Mouse (Mus musculus): ENCODE results near the gene Adra1d.

The Adra1d gene

GRCm38 (mm10) chr2:131561891-131562585, at the start of gene Adra1d:
Gene Adra1d (minus strand): TSS chr2:131562283.
- DNase-seq, result peak; percentile 63

- no peak for DNase-seq
Measured at GRCm38 (mm10) chr2:131601881-131602280, 39.8 kb upstream of the Adra1d start.

DNA sequence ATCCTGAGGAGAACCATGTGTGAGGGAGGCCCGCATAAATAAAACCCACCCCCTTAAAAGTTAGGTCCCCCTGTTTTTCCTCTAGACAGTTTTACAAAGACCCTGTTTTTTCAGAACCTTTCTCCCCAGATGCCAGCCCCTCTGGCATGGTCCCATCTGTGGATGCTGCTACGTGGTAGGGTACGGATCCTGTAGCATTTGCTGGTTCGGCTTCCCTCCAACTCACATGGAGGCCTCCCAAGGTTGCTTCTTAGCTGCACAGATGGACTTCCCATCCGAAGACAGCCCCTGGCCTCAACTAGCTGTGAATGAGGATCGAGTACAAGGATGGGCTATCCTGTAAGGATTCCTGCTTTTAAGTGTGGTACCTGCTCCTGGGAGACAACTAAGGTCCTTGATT, 32.8 kb upstream of the Adra1d start:
- no peak for DNase-seq

- DNase-seq, result no peak
Measured at GRCm38 (mm10) chr2:131587521-131587920, 25.4 kb upstream of the Adra1d start.

- DNase-seq, result no peak
Measured at GRCm38 (mm10) chr2:131581506-131581905, 19.4 kb upstream of the Adra1d start.

- peak; percentile 84 for DNase-seq
Measured at GRCm38 (mm10) chr2:131562586-131563122, 571 bp upstream of the Adra1d start.

DNA sequence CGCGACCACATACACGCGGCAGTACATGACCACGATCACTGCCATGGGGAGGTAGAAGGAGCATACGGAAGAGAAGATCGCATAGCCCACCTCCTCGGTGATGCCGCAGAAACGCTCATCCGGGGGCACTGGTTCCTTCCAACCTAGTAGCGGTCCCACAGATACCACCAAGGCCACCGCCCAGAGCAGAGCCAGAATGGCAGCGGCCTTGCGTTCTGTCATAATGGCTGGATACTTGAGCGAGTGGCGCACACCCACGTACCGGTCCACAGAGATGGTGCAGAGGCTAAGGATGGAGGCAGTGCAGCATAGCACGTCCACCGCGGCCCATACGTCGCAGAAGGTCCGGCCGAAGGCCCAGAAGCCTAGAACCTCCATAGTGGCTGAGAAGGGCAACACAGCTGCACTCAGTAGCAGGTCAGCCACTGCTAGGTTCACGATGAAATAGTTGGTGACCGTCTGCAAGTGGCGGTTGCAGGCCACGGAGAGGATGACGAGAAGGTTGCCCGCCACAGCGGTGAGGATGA, 676 bp downstream of the Adra1d start:
- DNase-seq, result no peak

GRCm38 (mm10) chr2:131560205-131560919, 1.7 kb downstream of the Adra1d start:
- no peak for DNase-seq

DNA sequence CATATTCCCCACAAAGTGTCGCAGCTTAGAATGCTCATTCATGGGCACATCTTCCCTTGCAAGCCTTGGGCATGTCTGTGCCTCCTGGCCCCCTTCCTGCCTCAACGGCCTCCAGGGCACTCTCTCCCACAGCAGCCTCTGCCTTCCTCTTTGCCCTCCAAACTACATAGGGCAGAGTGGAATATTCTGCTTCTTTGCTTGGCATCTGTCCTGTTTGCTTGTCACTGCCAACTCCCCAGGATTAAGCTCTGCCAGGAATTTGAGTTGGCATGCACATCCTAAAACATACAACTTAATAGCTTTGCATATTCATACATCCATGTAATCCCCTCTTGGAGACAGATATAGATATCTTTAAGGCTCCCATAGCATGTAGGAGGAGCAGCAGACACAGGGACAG, 4.2 kb downstream of the Adra1d start:
- no peak for DNase-seq

DNA sequence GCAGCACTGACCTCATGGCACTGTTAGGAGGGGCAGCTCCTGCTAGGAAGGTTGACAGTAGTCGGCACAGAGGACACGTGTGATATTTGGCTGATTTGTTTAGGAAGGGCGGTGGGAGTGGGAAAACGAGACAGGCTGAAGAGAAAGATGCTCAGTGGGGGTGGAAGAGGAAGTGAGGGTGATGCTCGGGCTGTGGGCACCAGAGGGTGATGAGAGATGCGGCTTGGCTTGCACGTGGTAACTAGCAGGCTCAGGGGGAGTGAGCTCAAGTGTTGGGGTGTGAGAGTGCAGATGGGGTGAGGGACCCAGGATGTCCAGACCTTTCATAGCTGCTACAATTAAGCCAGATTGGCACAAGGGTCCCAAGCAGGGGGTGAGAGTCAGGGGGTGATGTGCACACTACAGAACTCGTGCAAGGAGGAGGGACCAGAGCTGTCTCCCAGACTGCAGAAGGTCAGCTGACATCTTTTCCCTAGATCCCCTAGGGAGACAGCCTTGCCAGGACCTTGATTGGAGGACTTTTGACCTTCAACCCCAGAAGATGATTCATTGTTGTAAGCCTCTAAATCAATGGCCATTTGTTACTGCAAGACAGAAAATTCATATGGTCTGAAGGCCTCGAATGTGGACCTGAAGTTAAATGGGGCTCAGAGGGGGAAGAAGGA, 9.2 kb downstream of the Adra1d start:
- DNase-seq, result no peak

DNA sequence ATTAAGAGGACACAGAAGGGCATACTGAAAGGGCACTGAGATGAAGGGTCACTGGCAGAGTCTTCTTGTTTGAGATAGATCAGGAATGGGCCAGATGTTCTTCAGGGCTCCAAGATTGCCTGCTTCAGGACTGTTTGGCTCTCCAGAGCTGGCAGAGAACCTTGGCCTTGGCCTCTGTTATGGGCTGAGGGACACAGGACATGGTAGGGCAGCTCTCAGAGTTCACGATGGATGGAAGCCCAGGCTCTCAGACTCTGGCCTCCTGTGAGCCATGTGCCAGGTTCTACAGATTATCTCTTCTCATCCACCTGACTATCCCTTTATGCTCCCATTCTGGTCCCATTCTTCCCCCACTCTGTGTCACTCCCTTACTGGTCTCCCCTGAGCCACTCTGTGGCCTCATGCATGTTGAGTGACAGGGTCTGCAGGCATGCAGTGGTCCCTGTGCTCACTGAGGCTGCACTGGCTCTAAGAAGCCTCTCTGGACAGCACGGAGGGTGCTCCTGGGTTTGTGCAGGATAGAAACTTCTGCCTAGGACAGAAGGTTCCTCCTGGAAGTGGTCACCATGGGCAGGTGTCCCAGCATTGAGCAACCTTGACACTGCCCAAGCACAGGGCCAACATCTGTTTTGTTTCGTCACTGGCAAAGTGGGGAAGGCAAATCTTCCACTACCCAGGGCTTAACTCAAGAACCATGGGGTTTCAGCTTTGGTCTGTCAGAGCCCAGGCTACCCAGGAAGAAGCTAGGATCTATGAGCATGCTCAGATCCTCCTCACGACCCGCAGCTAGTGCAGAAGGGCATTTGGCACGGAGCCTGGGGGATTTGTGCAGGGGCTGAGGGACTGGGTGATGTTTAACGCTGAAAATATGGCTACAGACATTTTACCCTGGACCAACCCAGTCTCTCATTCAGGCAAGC, 10.1 kb downstream of the Adra1d start:
- no peak for DNase-seq

DNA sequence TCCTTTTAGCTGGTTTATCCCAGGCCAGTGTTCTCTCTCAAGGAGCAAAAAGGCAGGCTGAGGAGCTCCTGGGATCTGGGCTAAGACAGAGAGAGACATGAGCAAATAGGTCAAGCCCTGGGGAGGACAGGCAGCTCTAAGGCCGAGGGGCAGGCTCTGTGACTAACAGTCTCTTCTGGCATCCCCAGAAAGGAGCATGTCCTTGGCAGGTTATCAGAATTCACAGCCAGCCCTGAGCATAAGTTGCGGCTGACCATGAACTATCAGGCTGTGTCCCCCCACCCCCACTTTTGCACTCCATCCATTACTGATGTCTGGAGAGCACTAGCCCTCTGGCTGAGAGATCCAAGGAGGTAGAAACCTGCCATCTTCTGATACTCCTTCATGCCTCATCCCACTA, 11.2 kb downstream of the Adra1d start:
- DNase-seq, result no peak

- no peak for DNase-seq
Measured at GRCm38 (mm10) chr2:131550474-131550873, 11.6 kb downstream of the Adra1d start.

GRCm38 (mm10) chr2:131549090-131549489, 13.0 kb downstream of the Adra1d start:
- no peak for DNase-seq

- no peak for DNase-seq
Measured at GRCm38 (mm10) chr2:131548330-131548729, 13.8 kb downstream of the Adra1d start.

- peak; percentile 31 for DNase-seq
Measured at GRCm38 (mm10) chr2:131546745-131547408, 15.2 kb downstream of the Adra1d start.

- no peak for DNase-seq
Measured at GRCm38 (mm10) chr2:131546308-131546700, 15.8 kb downstream of the Adra1d start.

DNA sequence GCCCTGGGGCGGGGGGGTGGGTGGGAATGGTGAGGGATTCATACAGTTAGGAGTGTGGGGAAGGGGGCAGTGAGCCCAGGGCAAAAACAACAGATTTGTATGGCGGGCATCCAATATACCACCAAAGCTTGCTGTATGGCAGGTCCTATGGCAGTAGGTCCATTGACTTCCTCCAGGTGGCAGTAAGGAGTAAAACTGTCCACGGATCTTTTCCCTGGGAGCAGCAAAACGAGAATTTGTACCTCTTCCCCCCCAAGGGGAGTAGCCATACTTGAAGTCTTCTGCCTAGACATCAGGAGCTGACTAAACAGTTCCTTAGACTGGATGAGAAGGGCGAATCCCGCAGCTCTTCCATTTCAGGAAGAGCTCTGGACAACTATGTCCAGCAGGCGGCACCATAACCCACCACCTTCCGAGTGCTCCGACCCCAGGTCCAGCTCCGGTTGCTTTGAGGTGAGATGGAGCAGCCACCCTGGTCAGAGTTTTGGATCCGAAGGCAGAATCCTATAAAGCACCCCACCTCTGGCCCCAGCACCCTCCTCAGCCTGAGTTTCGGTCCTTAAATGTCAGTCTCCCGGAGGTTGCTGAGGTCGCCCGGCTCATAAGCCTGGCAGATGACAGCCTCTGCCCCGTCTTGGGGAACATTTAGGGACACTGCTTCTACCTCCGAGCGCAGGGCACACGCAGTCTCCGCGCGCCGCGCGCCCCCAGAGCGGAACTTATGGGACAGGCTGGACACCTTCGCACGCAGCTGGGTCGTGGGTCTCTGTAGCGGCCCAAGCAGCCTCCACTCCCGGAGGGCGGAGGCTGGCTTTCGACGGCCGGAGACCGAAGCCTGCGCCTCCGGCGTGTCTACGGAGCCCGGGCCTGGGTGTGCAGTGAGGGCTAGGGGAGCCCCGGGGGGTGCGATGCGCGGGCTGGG, 16.4 kb downstream of the Adra1d start:
- peak; percentile 78 for DNase-seq

GRCm38 (mm10) chr2:131542531-131542930, 19.6 kb downstream of the Adra1d start:
- DNase-seq, result peak; percentile 29

GRCm38 (mm10) chr2:131541686-131542085, 20.4 kb downstream of the Adra1d start:
- DNase-seq, result no peak

- DNase-seq, result no peak
Measured at GRCm38 (mm10) chr2:131539780-131540179, 22.3 kb downstream of the Adra1d start.
